Mouse (Mus musculus) adrenal gland, postnatal 14 days (tissue): ENCODE results near the gene Lrp3. TPM values are rescaled to one million over a fixed set of nuclear protein-coding genes. Genes with fewer than 3 reads are reported as not detected.

Source experiments
- DNase-seq: peaks from one replicate; pipeline ENCODE4 v3.0.0; 2021; ENCODE audit warnings: mixed read lengths
- total RNA-seq: library from RNA; stranded (reverse); gene quantifications from 2 replicates; pipeline ENCODE4 v1.2.3, GENCODE M21; 2021

Lrp3 gene
- total RNA-seq, 1 experiment from 2014 or later, result 18.3 TPM

GRCm38 (mm10) chr7:35189699-35190098 is 25.6 kb downstream of the Lrp3 start:
- DNase-seq, result no peak

DNA sequence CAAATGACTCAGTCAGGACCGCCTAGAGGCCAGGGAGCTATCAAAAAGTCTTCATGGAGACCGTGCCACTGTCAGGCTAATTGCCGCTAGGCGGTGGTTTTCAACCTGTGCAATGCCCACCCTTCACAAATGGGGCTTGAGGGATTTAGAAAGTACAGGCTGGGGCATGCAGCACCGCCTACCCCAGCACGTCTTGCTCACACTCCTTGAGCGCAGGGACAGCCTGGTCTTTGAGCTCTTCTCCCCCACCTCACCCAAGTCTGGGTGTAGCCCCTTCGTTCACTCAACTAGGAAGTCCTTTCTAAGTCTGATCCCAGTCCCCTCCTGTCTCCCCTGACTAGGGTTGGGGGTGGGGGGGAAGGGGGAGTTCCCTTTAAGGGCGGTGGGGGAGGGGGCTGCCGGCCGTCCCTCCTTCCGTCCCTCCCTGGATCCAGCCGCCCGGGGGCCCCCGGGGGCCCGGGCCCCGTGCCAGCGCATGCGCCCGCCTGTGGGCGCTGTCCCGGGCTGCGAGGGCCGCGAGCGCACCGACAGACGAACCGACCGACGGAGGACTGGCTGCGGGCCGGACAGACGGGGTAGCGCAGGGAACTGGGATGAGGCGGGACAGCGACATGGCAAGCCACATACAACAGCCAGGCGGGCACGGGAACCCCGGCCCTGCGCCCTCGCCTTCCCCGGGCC is 29.3 kb downstream of the Lrp3 start, which contains the start of gene Slc7a10:
Slc7a10 (plus strand) TSS at position 497 of the 681 bp plus-strand sequence.
- DNase-seq, result no peak

- peak; percentile 81 for DNase-seq
These were observed 30.2 kb downstream of the Lrp3 start for GRCm38 (mm10) chr7:35184833-35185724.

GRCm38 (mm10) chr7:35176412-35177381 is 38.6 kb downstream of the Lrp3 start:
- peak; percentile 58 for DNase-seq

DNA sequence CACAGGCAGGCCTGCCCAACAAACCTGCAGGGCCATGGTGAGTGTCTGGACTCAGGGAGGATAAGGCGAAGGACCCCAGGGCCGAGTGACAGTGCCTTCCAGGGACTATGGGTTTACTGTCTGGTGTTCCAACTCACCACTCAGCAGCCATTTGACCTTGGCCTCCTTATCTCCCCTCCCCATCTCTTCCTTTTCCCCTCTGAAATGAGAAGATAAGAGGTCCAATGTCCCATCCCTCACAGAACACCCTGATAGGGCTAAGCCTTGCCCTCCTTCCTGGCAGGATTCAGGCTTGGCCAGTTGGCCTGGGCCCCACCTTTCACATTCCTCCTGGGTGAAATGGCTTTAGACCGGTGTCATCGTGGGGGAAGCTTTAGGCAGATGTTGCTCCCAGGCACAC is 39.8 kb downstream of the Lrp3 start:
- no peak for DNase-seq

DNA sequence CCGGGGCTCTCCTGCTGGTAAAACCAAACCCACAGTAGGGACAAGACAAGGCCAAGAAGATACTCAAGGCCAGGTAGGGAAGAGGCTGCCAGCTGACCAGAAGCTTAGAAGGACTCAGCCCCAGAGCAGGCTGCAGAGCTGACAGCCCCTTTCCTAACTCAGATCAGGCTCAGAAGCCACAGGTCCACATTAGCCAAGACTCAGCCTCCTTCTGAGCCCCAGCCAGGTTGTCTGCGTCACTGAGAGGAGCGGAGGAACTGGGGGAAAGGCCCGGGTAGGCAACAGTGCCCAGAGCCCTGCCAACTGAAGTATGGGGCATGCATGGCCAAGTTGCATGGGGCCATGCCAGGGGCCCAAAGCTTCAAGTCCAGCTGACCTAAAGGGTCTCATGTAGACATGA is 42.8 kb downstream of the Lrp3 start:
- DNase-seq, result peak; percentile 73

GRCm38 (mm10) chr7:35171867-35172382 is 43.4 kb downstream of the Lrp3 start:
- DNase-seq, result peak; percentile 88

DNA sequence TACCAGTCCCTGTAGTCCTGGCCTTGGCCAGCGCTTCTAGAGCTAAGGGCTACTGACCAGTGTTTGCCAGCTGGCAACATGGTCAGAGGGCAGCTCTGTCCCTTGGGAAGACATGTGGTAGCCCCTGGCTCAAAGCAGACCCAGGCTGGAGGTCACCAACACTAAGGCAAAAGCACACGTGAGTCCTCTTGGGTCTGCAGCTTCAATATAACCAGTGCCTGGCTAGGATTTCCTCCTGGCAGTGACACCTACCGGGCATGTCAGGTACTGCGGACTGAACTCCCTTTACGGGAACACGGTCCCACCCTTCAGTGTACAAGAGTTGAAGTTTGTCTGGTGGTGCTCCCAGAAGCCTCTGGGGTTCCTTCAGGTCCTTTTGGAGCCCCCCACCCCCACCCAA is 46.0 kb downstream of the Lrp3 start:
- peak; percentile 91 for DNase-seq

DNA sequence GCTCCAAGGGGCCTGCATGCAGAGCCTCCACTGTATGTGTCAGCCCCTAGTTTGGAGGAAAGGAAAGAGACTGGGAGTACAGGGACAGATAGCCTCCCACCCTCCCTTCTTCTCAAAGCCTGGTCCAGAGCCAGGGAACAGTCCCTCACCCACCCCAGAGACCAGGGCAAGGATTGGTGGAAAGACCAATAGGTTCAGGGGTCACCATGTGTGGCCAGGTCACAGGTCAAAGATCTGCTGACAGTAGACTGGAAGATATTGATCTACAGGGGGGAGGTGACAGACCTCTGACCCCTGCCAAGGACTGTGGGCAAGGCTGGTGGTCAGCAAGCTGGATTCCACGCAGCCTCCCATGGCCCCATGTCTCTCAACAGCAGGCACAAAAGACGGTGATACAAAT is 47.4 kb downstream of the Lrp3 start:
- no peak for DNase-seq

GRCm38 (mm10) chr7:35166988-35167387 is 48.3 kb downstream of the Lrp3 start:
- no peak for DNase-seq

DNA sequence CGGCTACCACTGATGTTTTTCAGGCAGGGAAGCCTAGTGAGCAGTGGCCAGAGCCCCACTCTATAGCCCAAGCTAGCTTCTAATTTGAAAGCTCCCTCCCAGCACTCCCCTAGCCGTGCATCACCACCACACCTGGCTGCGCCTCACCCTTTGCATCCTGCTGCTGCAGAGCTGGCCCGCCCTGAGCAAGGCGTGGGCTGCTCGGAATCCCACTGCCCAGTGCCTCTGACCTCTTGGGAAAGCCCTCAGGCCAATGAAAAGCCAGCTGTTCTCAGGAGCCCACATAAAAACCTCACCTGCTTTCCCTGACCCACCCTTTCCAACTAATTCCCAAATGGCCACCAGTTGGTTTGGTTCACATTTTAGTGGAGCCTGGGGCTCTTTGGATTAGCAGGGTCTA is 51.2 kb downstream of the Lrp3 start:
- no peak for DNase-seq

DNA sequence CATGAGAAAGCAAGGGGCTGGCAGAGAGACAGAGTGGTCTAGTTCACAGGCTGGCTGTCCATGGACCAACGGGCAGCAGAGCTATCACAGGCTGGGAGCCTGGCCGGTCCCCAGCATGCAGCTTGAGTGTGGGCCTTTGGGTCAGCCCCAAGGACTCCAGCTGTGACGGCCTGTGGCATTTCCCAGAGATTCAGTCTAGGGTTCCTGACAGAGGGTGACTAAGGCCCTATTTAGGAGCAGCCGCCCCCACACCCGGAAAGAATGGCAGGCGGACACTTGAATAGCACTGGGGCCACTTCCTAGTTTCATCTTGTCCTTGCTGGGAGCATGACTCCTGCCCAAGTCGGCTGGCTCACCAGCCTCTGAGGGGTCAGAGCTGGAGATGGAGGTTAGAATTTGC is 51.7 kb downstream of the Lrp3 start:
- DNase-seq, result no peak

DNA sequence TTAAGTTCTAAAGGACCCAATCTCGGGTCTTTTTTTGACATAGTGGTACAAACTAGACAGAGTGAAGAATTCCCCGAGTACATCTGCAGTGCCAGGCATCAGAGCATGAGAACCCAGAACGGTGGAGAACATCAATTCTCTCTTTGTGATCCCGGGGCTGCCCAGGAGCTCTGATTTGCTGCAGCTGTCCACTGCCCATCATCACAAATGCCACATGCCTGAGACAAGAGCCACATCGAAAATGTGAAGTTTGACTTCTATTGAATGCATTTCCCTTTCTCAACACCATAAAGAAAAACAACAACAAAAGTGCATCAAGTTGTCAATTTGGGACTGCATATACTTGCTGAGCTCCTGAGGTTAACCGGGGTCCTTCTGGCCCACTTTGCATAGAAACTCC is 52.9 kb downstream of the Lrp3 start:
- no peak for DNase-seq

- DNase-seq, result no peak
These were observed 57.8 kb downstream of the Lrp3 start for GRCm38 (mm10) chr7:35157512-35157911.

DNA sequence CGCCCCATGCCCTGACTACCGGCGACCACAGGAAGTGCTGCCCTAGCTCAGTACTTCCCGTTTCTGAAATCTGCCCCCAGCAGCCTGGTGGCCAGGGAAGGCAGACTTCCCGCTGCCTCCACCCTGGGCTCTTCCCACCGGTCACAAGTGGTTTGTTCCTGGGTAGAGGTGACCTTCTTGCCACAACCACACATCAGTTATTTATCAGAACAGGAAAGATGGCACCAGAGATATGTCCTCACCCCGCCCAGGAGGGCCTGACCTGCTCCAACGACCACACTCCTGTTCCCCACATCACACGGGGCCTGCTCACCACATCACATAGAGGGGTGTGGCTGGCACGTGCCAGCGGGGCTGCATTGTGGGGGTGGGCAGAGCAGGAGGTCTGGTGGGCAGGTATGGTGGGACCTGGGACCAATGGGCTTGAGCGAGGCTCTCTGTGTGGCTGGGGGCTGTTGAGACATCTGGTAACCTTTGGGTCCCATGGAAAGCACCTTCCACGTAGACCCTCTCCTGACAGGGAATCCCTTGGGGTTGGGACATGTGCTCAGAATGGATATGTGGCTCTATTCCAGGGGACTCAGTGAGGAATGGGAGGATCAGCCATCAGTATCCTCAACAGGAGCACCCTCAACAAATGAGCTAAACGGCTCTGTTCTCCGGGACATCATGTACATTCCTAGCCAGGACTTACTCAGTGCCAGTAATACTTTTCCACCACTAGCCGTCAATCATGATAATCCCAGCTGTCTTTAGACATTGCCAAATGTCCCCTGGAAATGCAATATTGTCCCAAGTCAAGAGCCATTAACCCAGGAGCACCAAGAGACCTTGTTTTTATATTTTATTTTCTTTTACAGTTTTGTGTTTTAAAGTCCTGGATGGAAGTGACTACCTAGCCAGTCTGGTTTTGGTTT is 58.5 kb downstream of the Lrp3 start:
- no peak for DNase-seq

GRCm38 (mm10) chr7:35154449-35154848 is 60.8 kb downstream of the Lrp3 start:
- no peak for DNase-seq

DNA sequence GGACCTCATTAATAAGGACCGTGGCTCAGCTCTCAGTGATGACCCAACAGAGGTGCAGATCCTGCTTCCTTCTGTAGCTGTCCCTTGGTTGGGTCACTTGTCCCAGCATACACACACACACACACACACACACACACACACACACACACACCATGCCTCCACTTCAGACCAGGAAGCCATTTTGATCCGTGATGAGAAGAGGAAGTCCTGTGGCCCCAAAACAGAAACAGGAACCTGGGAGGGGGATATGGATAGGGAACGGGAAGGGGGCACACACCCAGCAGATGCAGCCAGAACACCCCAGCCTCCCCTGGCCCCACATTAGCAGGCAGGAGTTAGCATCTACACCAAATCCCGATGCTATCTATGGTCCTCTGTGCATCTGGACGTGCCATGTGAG is 64.4 kb downstream of the Lrp3 start:
- DNase-seq, result no peak
